Mouse (Mus musculus) megakaryocyte, embryonic 14.5 days (primary cell): ENCODE measurements around the gene Azin2.

Source experiments
- FLI1 ChIP-seq: IDR thresholded peaks from 2 replicates; pipeline ENCODE4 v1.6.1; 2012; ENCODE audit warnings: low read length, inconsistent platforms, mixed read lengths
- GATA1 ChIP-seq: IDR thresholded peaks from 3 replicates; pipeline ENCODE4 v1.6.1; 2012; ENCODE audit warnings: mixed read lengths, low read length, inconsistent platforms, borderline replicate concordance

GRCm38 (mm10) chr4:128947326-128947933 lies 14.8 kb downstream of the Azin2 start:
- TF ChIP-seq GATA1 (no peak), FLI1 (no peak)
